Mouse (Mus musculus): ENCODE results near the gene Grap.

DNA sequence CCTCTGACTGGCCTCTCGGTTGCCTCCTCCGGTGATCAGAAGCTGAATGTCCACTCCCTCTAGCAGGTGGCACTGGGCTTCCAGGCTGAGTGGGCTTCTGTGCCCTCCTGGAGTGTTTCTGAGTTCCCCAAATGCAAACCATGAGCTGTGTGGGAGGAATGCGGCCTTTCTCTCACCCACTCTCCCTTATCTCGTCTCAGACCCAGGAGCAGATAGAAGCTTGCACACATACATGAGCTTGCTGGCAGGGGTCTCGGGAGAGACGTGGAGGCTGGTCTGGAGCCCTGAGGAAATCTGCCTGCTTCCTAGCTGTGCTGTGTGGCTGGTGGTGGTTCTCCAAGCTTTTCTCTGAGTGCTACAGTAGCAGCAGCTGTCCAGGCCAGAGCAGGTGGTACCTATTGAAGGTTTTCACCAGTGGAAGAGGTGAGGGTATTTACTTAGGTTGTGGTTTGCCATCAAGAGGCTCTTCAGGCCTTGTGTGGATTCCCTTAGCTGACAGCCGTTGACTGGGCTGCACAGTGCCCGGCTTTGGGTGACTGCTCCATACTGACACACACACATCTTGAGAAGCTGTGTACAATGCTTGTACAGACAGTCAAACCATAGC is 32.2 kb downstream of the Grap start:
- TF ChIP-seq CTCF (IDR thresholded peaks at IDR 0.05; ENCODE audit: borderline replicate concordance, control insufficient read depth, extremely low read depth, insufficient read depth, low read length, poor library complexity) (no peak), POLR2A (IDR thresholded peaks at IDR 0.05; ENCODE audit: control insufficient read depth, extremely low read depth, insufficient read depth, low read length, poor library complexity) (no peak)
